Mouse (Mus musculus) heart, postnatal 0 days (tissue): ENCODE results near the gene Dnajc16.

Source experiments
- CTCF ChIP-seq: IDR thresholded peaks from 2 replicates; pipeline ENCODE4 v1.5.1; 2016; ENCODE audit warnings: antibody characterized with exemption, control low read depth, low read depth
- EP300 ChIP-seq: IDR thresholded peaks from 2 replicates; pipeline ENCODE4 v1.6.1; 2016; ENCODE audit warnings: antibody characterized with exemption, low read depth

DNA sequence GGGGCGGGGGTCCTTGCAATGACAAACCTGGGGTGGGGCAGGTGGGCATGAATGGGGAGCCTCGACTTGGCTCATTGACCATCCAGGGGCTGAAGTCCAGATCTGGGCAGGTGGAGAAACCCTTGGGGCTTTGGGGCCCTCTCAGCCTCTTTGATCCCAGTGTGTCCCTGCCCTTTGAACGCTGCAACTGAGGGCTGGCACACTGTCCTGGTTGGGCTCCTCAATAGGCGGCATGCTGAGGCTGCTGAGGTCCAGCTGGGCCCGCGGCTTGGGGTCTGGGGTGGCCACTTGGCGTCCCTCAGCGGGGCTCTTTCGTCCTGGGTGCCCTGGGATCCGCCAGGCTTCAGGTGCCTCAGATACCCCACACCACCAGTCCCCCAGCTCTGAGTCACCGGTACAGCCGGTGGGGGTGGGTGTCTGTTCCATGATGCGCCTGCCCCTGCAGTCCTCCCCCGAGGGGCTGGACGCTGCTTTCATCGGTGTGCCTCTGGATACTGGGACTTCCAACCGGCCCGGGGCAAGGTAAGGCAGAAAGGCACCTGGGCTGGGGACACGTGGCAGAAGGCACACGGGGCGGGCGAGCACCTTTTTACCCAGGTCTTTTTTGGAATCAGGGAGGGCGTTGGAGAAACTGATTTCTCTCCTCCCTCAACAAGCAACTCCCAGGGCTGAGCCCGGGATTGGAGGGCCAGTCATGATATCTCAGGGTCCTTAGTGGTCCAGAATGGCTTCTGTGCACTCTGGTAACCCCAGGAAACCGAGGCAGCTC lies 44.0 kb downstream of the Dnajc16 start, which contains the start of gene Agmat:
- TF ChIP-seq CTCF (no peak), EP300 (no peak)
